Mouse (Mus musculus): ENCODE results near the gene Myh9.
A peak's percentile ranks its signal among the peaks of the same experiment; 100 is the strongest.

Gene Myh9

DNA sequence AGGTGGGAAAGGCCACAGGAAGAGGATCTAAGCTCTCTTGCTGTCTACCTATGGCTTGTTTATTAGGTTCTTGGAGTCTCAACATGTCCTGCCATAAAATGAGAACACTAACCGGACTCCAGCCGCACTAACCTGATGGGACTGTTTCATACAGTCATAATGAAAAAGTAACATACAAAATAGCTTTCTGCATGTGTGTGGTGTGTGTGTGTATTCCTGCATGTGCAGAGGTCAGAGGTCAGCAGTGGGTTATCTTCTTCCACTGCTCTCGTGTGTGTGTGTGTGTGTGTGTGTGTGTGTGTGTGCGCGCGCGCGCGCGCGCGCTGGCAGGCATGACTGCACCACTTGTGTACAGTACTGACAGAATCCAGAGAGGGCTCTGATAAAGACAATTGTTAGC is 13.7 kb downstream of the Myh9 start:
- no peak for DNase-seq (ENCODE audit: low spot score in 2 of 2)

DNA sequence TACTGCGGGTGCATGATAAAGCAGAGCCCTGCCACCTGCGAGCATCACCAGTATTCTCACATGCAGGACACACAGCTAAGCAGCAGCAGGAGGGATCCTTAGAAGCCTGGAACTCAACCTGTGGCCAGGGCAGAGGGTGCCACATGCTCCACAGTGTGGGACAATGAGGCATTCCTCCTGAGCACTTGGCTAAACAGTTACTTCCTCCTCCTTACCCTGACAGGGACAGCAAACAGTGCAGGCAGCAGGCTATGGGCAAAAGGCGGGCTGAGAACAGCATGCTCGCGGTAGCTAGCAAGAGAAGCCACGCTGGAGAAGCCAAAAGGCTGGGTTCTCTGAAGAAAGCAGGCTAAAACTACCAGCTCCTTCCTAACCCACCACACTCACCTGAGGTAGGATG is 14.2 kb downstream of the Myh9 start:
- DNase-seq (ENCODE audit: low spot score in 2 of 2) = no peak

DNA sequence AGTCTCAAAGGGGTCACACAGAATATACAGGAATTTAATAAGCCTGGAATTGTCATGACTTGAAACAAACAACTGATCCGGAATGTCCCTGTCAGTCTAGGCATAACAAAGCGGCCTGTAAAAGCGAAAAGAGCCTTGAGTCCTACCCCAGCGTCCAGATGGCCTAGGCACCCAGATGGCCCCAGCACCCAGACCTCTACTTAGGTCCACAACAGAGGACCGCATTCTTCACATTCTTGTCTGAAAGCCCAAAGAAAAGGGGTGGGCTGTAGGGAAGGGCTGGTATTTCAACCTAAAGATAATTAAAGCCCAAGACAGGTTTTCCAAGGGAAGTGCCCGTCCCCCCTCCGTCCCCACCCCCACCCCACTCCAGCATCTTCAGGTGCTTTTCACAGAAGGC is 14.6 kb downstream of the Myh9 start:
- DNase-seq (ENCODE audit: low spot score in 2 of 2) = no peak

DNA sequence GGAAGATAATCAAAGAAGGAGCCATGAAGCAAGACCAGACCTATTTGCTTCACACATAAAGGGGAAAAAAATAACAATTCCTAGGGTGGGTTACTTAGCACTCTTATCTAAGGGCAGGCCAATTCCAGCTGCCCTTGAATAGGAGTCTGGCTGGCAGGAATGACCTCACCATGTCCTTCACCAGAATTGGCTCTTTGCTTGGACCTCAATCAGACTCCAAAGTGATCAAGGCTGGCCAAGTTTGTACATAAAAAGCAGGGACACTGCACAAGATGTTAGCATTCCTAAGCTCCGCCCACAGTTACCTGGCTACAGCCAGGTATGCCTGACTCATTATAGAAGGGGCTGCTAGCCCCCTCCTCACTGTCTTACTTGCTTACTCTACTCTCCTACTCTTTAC is 16.6 kb downstream of the Myh9 start:
- no peak for DNase-seq (ENCODE audit: low spot score in 2 of 2)

DNA sequence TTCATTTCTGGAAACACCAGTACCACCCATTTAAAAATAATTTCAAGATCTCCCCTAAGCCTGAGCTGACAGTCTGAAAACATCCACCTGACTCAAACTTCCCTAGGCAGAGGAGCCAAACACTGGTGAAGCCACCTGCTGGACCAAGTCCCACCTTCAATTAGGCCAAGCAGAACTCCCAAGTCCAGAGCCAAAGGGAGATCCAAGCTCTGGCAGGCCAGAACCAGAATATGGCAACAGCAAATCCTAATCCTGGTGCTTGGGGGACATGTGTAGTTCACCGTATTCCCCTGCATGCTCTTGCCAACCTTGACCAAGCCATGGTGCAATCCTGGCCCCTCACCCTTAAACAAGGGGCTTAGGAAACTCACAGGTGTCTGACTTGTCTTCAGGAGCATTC is 17.7 kb downstream of the Myh9 start:
- DNase-seq (ENCODE audit: low spot score in 2 of 2) = no peak

DNA sequence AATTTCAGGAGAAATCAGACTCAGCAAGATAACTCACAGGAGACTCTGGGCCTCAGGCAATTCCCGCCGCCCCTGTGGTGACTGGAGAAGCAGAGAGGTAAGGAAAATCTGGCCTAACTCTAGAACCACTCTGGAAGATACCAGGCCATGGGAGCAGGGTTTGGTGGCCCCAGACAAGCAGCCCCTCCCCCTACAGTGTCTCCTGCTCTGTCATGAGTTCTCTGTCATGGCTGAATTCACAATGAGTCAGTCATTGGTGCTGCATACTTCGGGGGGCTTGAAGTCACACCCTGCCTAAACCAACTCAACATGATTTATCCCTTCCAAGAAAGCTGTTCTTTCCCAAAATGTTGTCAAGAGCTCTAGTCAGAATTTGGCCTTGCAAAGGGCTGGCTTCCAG is 18.3 kb downstream of the Myh9 start:
- no peak for DNase-seq (ENCODE audit: low spot score in 2 of 2)

DNA sequence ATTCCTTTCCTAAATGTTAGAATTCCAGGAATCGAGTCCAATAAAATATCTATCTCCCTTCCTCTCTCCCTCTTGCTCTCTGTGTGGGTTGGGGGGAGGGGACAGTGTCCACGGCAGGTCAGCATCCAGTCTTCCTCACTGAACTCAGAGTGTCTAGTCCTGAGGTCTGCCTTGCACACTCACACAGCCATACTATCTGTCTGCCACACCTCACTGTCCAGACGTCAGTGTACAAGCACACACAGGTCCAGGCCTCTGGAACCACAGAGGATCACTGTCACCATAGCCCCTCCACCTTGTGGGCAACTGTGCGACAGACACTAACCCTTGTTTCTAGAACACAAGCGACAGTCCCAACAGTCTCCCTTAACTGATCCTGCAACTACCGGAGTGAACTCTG is 18.8 kb downstream of the Myh9 start:
- no peak for DNase-seq (ENCODE audit: low spot score in 2 of 2)

DNA sequence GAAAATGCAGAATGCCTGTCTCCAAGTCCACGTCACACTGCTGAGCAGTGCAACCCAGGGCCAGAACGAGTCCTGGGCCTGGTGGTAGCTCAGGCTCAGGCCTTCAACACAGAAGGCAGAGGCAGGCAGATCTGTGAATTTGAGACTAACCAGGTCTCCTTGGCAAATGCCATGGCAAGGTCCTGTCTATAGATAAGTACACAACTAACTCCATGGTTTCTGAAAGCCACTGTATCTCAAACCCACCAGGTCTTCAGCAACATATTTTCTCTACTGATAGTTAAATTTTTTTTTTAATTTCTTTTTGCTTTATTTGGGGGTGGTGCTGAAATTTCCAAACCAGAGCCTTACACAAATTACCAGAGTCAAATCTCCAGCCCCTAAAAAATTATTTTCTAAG is 19.3 kb downstream of the Myh9 start:
- DNase-seq (ENCODE audit: low spot score in 2 of 2) = no peak

DNA sequence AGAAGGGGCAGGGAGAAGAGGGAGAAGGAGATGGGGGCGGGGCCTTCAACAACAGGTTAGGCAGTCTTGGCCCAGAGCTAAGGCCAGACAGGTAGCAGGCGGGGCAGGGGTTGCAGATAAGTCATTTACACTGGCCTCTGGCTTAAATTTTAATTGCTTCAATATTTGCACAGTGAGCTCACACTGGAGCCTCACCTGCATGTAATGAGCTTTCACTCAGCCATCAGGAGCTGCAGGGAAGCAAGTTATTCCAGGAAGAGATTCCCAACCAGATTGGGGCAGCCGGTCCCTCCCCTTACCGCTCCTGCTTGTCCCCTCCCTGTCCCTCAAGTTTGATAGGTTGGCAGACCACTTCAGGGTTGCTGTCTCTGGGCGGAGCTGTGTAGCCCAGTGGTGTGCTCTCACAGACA is 19.9 kb downstream of the Myh9 start:
- no peak for DNase-seq (ENCODE audit: low spot score in 2 of 2)

DNA sequence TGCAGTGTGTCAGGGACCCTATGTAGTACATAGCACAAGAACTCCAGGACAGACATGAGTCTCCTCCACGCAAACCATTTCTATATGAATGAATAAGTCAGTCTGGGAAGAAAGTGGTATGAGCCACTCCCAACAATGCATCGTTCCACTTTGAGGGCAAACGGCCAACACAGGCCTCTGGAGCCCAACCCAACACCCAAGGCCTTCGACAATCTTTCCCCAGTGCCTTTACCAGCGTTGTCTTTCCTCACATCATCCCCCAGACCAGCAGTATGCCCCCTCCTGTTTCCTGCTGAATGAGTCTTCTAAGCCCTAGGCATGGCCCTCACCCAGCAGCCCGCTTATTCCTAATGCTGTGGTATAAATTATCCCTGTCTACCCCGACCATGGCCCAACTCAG is 20.6 kb downstream of the Myh9 start:
- no peak for DNase-seq (ENCODE audit: low spot score in 2 of 2)

DNA sequence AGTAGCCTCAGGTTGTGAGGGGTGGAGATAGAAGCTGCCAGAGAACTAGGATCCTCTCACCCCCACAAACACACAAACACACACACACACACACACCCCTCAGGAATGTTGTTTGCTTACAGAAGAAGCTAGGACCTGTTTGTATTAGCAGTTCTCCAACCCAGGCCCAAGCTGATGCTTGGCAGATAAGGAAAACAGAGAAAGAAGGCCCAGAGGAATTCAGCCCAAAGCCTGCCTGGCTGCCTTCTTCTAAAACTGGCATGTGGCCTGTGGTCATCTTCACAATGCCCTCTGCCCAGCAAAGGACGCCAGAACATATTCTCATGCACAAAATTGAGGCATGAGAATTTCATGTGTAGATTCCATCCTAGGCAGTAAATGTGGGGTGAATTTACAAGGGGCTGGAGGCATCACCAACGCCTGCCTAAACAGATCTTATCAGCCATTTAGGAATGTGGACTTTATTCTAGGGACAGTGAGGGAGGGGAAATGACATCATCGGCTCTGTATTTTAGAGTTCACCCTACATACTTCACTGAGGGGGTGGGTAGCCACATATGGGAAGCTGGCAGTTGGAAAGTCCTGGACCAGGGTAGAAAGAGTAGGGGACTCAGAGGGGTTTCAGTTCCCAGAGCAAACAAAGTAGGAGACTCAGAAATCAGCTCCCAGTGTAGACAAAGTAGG is 21.4 kb downstream of the Myh9 start:
- no peak for DNase-seq (ENCODE audit: low spot score in 2 of 2)

DNA sequence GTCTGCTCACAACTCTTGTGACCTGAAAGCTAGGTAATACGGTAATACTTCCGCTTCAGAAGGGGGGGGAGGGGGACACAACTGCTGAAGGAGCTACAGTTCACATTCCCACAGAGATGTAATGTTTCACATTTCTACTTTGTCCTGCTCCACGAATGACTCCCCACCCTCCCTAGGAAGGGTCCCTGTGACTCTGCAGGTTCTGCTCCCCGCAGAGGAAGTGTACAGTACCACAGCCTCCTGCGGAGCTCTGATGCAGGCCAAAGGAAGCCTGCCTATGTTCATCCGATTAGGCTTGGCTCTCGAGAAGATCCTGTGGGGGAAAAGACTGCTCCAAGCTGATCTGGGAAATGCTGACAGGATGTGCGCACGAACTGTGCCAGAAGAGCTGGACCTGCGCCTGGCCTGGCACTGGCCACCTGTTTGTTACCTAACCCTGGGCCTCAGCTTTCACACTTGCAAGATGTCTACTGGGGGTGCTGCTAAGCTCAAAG is 22.0 kb downstream of the Myh9 start:
- DNase-seq (ENCODE audit: low spot score in 2 of 2) = no peak

DNA sequence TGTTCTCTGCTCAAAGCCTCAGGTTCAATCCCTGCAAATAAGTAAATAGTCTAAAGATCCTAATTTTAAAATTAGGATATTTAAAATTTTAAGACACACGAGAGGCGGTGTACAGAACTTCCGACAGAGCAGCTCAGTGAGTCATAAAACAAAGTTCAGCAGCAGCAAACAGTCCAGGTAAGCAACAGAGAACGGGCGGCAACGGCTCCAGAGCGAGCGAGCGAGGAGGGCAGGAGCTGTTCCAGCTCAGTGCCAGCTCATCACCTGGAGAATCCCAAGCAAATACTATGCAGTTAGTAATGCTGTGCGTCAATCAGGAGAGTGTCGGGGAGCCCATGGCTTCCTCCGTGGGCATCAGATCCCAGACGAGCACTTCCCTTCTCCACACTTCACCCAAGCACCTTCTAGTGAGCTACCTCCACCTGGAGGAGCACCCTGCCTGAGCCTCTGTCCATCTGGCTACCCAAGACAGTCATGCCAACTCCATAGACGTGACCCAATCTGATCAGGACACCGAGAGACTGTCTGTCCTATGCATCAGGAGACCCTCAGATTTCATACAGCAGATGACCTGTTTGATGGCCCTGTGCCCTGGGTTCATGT is 23.3 kb downstream of the Myh9 start:
- no peak for DNase-seq (ENCODE audit: low spot score in 2 of 2)

DNA sequence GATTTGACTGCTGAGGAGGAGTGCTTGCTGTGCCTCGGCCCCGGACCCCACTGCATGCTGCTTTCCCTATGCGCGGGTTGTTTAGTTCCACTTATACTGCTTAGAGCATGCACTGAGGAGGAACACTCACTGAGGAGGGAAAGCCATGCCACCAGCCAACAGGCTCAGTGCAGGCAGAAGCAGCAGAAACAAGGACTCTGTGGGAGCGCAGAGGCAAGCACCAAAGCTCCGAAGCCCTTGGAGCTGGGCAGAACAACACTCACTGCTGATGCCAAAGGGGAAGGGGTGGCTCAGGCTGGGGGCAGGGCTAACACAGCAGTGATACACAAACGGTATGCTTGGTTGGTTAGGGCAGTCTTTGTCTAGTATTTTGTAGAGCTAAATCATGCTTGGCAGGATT is 24.6 kb downstream of the Myh9 start:
- DNase-seq (ENCODE audit: low spot score in 2 of 2) = no peak

DNA sequence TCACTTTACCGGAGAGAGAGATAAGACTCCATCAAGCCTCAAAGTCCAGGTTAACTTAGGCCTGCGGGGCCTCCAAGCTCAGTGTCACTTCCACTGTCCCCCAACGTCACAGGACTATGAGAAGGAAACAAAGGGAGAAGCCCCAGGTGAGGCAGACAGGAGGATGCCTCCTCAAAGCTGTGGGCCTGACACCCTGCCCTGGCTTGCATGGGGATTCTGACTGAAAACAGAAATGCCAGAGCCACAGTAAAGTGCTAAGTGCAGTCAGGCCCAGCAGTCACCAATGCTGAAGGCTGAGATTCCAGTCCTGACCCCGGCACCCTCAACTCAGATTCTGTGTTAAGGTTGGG is 25.4 kb downstream of the Myh9 start:
- no peak for DNase-seq (ENCODE audit: low spot score in 2 of 2)

DNA sequence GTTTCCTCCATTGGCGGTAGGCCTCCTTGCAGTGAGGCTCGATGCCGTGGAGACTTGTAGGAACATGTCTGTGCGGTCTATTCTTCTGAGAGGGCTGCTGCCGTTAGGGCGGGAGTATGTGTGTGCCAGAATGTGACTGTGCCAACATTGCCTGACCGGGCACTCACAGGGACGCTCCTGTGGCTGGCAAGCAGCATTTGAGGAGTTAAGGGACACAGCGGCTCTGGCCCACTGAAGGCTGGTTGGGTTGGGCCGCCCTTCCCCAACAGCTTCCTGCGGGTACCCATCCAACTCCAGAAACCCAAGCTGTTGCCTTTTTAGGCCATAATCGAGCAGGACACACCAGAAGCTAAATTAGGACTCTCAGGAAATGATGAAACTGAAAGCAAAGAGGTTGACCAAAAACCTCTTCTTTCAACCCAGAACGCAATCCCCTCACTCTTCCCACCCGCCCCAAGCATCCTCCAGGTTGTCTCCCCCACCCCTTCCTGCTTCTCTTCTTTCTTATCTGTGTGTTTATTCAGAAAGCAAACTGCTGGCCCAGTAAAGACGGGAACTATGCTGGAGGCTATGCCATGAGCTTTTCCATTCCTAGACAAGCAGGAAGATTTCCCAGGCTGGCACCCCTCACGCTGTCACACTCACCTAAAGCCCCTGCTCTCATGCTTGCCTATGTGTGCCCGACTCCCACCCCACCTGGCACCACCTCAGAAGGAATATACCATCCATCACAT is 25.9 kb downstream of the Myh9 start:
- DNase-seq (ENCODE audit: low spot score in 2 of 2) = no peak

DNA sequence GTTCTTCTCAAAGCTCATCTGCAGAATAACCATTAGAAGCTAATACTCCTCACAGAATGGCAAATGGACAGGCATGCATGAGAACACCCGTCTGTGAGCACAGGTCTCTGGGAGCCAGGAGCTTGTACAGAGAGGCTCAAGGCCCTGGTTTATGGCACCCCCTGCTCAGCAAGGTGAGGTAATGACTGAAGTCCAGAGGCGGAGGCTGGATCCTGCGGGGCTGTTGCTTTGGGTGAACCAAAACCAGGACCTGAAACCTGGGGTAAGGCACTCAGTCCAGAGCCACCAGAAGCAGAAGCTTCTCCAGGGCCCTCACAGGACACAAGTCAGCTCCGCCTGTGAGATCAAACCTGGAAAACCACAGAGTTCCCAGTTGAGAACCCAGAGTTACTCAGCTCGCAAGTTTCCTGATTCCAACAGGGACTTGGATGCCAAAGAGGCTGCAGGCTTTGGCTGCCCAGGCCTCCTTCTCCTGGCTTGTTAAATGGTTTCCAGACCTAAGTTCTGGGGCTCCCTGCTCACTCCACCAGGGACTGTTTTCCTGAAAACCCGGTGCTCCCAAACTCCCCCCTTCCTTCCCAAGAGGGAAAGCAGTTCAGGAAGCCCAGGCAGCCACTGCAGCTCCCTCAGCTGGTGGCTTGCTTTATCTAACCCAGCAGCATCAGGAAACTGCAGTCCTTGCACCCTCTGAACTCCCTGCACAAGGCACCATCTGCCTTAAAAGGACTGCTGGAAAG is 28.2 kb downstream of the Myh9 start:
- no peak for DNase-seq (ENCODE audit: low spot score in 2 of 2)

DNA sequence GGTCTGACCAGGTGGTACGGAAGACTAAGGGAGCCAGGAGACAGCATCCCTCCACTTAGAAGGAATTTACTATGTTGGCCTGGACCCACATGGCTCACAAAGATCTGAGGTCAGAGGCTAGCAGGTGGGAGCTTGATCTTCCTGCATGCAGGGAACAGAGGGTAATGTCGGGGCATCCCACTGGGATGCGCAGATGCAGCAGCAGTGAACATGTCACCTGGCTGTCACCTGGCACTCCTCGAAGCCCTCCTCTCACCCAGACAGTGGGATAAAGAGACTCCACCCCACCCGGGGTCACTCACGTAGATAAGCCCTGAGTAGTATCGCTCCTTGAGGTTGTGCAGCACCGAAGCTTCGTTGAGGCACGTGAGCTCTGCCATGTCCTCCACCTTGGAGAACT is 29.4 kb downstream of the Myh9 start:
- DNase-seq (ENCODE audit: low spot score in 2 of 2) = no peak

DNA sequence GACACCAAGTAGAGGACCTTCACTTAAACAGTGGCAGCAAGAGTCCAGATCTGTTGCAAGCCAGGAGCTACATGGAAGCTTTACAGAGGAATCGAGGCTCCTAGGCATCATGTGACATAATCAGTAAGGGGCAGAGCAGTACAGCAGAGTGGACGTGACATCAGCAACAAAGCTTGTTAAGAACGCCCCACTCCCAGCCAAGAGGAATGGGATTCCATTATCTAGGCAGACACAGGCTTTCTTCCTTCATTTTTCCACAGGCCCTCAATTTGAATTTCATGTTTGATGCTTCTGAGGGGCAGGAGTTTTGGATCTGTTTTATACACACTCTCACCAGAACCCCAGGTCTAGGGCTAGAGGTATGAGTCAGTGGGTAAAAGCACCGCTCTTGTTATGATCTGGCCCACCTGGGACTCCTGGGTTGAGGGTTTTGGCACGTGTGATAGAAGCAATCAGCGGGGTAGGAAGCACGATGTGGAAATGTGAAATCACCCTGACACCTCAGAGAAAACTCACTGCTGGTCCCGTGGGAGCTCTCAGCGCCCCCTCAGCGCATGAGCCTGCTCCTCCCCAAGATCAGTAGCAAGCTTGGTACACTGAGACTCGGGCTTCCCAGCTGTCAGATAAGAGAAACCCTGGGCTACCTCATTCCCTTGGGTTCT is 30.7 kb downstream of the Myh9 start:
- DNase-seq (ENCODE audit: low spot score in 2 of 2) = no peak

DNA sequence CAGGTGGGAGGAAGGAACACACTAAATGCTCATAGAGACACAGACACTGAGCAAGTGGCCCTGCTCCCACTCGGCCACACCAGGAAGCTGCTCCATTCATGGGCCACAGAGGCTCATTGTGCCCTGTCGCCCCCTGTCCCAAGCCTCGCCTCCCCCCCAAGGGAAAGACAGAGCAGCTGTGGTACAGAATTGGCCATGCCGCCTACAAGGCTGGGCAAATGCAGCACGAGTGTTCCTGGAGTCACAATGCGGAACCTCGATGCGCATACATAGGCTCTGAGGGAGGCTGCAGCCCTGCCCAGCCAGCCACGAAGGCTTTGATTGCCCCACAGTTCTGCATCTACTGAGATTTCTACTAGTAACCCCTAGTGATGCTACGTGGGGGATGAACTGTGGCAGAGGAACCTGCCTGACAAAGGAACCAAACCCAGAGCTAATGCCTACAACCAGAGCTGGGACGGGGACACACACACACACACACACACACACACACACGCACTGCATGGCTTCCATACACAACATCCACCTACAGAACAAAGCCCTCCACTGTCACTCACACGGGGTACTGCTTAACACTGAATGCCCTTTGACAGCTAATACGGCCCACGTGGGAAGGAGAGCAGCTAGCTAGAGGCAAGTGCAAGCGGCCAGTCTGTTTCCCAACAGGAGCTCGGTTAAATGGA is 31.4 kb downstream of the Myh9 start:
- no peak for DNase-seq (ENCODE audit: low spot score in 2 of 2)

DNA sequence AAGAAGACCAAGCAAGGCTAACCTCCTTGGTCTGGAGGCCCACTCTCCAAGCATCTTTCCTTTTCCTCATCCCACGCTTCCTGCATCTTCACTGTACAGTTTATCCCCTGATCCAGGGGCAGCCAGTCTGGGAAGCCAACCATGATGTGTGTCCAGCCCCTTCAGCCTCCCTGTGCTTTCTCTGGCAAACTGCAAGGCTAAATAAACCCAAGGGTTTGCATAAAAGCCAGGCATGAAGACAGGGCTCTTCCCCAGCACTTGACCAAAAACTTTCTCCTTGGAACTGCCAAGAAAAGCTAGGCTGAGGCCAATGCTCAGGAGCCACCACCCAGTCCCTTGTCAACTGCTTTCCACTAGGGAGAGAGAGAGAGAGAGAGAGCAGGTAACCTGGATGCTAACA is 32.5 kb downstream of the Myh9 start:
- DNase-seq (ENCODE audit: low spot score in 2 of 2) = no peak

DNA sequence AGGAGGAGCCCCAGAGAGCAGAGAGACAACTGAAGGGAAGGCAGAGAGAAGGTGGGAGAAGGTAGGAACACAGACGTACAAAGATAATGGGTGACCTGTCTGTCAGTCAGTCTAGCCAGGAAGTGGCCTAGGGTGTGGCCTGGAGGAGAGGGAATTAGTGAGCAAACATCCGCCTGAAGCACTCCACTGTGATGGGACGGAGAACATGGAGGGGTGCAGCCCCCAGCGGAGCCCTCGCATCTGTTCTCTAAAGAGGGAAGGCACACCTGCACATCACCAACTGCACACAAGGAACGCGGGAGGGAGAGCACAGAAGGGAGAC is 34.8 kb downstream of the Myh9 start:
- peak in 1 of 2 experiments; percentile 52 for DNase-seq (ENCODE audit: low spot score in 2 of 2)

Data from natural killer cell, adult 2 months (primary cell).